Mouse (Mus musculus) testis, postnatal 14 days (tissue): Measurements from ENCODE around the gene Psmd13.
"Not testable (repeated sequence)": the region's sequence is repeated elsewhere in the genome, so short reads cannot be mapped to it uniquely, and the experiment has no call there.

ENCODE experiments used
- DNase-seq: peaks from one replicate; pipeline ENCODE4 v3.0.0; 2021; ENCODE audit warnings: low spot score

The Psmd13 gene

DNA sequence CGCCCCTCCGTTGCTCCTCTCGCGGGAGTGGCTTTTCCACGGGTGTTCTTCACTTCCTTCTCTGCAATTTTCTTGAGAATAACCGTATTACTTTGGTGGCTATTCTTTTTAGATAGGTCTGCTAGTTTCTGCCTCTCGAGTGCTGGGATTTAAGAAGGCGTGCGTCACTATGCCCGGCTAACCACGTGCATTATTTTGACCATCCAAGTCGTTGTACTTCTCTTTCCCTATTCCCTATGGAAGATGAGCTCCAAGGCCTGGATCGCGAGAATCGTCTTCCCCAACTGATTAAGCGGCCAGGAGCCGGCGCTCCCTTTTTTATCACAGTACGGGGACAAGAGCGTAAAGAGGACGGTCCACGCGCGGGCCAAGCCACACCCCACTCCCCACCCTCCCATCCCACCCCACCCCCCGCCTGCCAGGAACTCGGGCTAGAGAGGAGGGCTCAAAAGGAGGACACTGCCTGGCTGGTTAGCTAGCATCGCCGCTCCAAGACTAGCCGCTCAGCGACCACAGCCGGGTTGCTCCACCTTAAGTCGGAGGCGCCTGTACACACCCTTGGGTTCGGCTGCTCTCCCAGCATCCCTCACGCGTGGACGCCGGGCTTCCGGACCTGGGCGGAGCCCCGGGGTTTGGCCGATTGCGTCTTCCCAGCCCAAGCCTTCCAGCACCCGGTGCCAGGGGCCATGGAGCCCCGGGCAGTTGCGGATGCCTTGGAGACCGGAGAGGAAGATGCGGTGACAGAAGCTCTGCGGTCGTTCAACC is 24.8 kb upstream of the Psmd13 start, which contains the start of gene Ric8a:
Ric8a (plus strand) TSS at position 173 of the 765 bp plus-strand sequence.
- peak; percentile 85 for DNase-seq

DNA sequence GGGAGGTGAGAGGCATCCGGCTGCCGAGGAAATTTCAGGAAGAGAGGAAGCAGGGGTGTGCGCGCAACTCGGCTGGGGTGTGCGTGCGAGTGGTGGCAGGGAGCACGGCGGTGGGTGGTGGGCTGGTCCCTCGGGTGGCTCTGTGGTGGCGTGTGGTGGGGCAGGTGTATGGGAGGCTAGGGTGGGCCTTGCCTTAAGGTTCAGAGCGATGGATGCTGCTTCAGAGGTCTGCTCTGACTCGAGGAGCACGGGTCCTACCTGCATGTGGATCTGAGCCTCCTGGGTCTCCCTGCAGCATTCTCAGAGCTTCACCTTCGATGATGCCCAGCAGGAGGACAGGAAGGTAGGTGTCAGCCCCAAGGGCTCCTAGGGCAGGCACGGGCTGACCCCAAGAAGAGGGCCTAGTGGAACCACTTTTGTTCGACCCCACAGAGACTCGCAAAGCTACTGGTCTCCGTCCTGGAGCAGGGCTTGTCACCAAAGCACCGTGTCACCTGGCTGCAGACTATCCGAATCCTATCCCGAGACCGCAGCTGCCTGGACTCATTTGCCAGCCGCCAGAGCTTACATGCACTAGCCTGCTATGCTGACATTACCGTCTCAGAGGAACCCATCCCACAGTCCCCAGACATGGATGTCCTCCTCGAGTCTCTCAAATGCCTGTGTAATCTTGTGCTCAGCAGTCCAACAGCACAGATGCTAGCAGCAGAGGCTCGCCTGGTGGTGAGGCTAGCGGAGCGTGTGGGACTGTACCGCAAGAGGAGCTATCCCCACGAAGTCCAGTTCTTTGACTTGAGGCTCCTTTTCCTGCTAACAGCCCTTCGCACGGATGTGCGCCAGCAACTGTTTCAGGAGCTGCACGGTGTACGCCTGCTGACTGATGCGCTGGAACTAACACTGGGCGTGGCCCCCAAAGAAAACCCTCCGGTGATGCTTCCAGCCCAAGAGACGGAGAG is 23.9 kb upstream of the Psmd13 start, which contains the start of gene Bet1l:
Bet1l (minus strand) TSS at position 28 of the 956 bp plus-strand sequence.
- no peak for DNase-seq

- no peak for DNase-seq
These were observed 23.0 kb upstream of the Psmd13 start for GRCm38 (mm10) chr7:140858746-140859145.

- DNase-seq: no peak
These were observed 21.8 kb upstream of the Psmd13 start for GRCm38 (mm10) chr7:140859997-140860396.

DNA sequence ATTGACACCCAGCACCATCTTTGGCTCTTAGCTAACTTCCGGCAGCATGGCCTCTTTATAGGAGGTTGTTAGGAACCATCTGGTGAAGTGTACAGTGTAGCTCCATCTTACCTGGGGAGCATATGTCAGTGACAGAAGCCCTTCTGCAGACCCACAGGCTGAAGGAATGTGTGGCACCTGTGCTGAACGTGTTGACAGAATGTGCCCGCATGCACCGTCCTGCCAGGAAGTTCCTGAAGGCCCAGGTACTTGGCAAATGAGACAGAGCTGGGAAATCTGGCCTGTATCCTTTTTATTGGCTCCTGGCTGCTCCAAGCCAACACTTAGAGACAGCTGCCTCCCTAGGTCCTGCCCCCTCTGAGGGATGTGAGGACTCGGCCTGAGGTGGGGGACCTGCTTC is 21.0 kb upstream of the Psmd13 start:
- DNase-seq: no peak

DNA sequence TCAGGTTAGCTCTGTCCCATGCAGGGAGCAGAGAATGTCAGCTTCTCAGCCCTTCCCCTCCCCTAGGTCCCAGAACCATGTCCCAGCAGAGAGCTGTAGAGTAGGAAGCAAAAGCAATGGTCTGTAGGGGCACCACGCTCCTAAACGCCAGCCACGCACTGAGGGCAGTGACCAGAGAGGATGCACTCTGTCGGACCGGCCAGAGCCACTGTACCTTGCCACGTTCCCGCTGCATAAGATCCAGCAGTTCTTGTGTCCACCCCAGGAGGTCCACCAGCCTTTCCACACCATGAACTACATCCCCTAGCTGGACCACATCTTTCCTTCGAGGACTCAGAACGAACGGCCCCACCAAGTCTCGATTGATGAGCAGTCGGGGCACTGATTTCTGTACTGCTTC is 17.0 kb upstream of the Psmd13 start:
- DNase-seq: no peak

GRCm38 (mm10) chr7:140874224-140874623 is 7.5 kb upstream of the Psmd13 start:
- DNase-seq: no peak

DNA sequence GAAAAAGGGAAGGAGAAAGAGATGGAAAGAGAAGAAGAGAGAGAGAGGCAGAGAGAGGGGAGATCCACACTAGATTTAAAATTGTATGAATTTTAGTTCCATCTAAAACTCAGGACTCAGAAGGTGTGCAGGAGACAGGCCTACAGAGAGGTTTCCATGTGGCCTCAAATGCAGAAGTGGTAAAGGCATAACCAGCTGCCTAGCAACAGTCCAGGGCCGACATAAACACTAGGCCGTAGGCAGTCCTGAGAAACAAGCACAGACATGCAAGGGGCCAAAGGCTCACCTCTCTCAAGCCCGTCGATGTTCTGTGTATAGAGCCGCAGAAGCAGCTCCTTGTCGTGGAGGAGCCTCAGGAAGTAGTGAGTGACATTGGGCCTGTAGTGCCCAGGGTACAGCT is 4.4 kb upstream of the Psmd13 start:
- no peak for DNase-seq

DNA sequence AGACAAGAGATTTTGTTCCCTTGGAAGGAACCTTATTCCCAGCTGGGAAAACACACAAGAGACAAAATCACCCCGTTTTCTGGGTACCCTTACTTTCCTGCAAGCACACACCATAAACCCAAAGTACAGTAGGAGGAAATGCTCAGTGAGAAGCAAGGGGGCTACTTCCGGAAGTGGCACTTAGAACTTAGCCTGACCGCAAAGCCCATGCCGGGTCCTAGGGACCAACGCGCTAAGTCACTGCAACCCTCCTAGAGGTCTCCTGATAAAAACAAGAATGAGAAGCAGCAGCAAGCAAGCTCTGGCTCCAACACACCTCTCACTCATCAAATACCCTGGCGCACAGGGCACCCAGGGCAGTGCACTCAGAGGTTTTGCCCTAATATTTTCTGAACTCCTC is 2.4 kb upstream of the Psmd13 start:
- no peak for DNase-seq

- no peak for DNase-seq
These were observed 1.3 kb upstream of the Psmd13 start for GRCm38 (mm10) chr7:140880419-140880818.

DNA sequence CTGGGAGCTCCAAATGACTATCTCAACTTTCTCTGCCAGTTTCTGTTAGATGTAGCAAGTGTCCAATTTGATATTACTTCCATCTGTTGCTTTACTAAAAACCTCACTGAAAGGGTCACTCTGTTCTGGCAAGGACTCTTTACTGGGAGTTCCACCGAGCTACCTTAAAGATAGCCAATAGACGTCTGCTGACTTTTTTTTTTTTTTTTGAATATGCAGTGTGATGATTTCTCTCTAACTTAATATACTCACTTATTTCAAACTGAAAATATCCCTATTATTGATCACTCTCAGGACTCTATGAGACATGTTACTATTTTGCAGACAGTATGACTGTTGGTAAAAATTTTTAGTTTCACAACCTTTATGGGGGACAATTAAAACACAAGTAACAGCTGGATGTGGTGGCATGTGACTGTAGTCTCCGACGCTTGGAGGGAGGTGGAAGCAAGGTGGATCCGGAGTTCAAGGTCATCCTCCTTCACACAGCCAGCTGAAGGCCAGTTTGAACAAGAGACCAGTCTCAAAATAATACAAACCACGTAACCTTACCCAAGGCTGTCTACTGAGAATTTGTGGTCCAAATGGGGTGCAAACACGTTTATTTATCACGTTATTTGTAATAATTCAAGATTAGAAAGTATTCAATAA is 778 bp upstream of the Psmd13 start:
- no peak for DNase-seq

DNA sequence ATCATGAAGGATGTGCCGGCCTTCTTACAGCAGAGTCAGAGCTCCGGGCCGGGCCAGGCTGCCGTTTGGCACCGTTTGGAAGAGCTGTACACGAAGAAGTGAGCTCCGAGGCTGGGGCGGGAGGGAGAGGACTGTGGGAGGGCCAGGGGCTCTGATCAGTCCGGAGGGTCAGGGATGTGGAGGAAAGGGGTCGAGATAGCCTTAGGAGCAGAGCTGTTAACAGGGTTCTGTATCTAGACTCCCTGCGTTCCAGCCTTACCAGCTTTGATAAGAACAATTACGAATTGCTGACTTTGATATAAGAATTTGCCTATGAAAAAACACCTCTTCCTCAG is 668 bp downstream of the Psmd13 start:
- no peak for DNase-seq

- DNase-seq: not testable (repeated sequence)
These were observed 8.9 kb downstream of the Psmd13 start for GRCm38 (mm10) chr7:140890636-140891035.

GRCm38 (mm10) chr7:140894031-140894430 is 12.3 kb downstream of the Psmd13 start:
- no peak for DNase-seq

DNA sequence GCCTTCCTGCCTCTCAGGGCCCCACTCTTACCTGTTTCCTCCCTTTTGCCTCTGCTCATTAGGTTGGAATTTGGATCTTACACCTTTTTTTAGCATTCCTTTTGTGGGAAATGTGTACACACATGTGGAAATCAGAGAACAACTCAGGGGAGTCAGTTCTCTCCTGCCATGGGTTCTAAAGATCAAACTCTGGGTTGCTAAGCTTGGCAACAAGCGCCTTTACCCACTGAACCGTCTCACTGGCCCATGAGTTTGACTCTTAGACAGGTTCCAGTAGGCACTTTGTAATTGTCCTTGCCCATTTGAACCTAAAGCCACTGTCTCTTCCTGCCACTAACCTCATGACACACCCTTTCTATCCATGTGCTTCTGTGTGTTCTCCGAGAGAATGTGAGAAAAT is 12.8 kb downstream of the Psmd13 start:
- no peak for DNase-seq

DNA sequence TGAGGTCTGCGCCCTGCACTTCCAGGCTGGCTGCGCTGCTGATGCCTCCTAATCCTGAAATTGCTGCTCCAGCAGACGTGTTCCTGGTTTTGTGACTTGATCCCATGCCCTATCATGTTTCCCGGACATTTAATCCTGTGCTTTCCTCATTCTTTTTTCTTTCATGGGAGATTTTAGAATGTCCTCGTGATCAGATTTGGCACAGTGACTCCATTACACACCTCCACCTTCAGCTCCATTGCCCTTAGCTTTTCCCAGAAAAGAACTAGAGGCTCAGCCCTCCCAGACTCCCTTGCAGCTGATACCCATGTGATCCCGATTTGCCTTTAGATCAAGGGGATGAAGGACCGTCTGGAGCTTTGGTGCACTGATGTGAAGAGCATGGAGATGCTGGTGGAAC is 16.1 kb downstream of the Psmd13 start:
- no peak for DNase-seq

GRCm38 (mm10) chr7:140899121-140899520 is 17.4 kb downstream of the Psmd13 start:
- DNase-seq: no peak

DNA sequence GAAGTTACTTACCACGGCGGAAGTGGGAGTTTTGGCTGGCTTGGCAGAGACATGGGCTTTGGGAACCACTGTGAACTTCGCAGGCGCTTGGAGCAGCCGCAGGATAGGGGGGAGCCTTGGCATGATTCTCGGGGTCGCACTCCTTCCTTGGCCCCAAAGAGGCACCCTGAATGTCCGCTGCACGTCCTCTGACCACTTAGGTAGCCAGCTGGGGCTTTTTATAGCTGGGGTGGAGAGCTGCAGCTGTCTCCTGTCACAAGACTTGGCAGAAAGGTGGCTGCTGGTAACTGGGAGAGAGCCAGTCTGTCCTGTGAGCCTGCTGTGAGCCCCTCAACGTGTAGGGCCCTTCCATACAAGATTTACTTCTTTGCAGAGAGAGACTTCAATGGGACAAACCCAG is 18.5 kb downstream of the Psmd13 start, which contains the start of gene Cox8b:
Cox8b (minus strand) TSS at position 227 of the 400 bp plus-strand sequence.
- no peak for DNase-seq

DNA sequence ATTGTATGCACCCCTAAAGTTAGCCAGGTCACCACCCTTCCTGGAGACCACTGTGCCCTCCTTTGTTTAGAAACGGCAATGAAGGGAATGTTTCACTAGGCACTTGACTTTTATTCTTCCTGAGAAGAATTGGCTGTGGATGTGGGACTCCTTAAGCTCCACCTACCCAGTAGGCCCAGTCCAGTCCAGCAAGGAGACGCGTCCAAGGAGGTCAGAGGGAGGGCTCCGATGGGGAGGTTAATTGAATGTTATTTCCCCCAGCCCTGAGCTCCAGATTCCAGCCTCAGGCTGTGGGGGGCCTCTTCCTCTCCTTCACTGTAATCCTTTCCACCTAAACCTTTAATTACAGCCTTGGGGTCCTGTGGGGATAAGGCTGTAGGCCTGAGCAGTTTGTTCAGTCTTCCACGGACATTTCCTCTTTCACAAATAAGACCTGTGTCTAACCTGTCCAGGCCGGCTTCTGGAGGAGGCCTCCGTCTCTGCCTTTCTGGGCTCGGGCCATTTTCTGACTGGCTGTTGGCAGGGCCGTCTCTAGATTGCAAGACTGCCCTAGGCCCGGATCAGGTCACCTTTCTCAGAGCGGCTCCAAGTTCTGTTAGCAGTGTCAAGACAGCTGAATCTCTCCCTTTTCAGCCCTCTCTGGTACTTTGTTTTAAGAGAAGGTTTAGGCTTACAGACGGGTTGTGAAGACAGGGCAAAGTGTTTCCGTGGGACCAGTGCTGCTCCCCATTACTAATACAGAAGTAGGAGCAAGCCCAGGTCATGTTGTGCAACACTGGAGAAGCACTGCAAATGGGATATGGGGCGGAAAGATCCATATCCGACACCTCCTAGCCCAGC is 20.5 kb downstream of the Psmd13 start:
- DNase-seq: no peak

GRCm38 (mm10) chr7:140903212-140903611 is 21.4 kb downstream of the Psmd13 start:
- DNase-seq: no peak

DNA sequence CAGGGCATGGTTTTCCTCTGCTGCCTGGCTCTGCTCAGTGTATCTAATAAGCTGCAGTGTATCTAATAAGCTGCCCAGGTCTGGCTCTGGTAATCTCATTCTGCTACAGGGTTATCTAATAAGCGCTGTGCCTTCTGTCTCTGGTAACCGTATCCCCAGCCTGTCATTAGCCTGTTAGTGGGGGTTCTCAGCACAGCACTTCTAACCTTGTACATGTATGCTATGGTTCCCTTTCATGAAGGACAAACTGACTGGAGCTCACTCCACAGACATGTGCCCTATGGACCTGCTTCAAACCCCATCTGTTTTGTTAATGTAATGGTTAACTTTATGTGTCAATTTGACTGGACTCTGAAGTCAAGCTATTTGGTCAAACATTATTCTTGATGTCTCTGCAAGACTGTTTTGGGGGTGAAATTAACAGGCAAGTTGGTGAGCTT is 23.9 kb downstream of the Psmd13 start:
- no peak for DNase-seq
